Mouse (Mus musculus) 3T3-L1 (cell line): ENCODE measurements around the gene Ccdc152.

Experiments
- DNase-seq: peaks from one replicate; pipeline ENCODE4 v3.0.0-alpha.2; 2015; ENCODE audit warnings: low read depth, low spot score

Ccdc152 gene

GRCm38 (mm10) chr15:3303426-3303825, at the start of gene Ccdc152:
Ccdc152 (minus strand) TSS chr15:3303526.
- no peak for DNase-seq

GRCm38 (mm10) chr15:3349306-3350064, 46.2 kb upstream of the Ccdc152 start:
- DNase-seq = no peak

- no peak for DNase-seq
These were observed 43.4 kb upstream of the Ccdc152 start for GRCm38 (mm10) chr15:3346682-3347081.

GRCm38 (mm10) chr15:3344555-3344954, 41.2 kb upstream of the Ccdc152 start:
- DNase-seq = no peak

GRCm38 (mm10) chr15:3341806-3342582, 38.7 kb upstream of the Ccdc152 start:
- DNase-seq = no peak

- DNase-seq = no peak
These were observed 36.5 kb upstream of the Ccdc152 start for GRCm38 (mm10) chr15:3339847-3340246.

- no peak for DNase-seq
These were observed 29.2 kb upstream of the Ccdc152 start for GRCm38 (mm10) chr15:3332517-3332916.

GRCm38 (mm10) chr15:3331813-3332212, 28.5 kb upstream of the Ccdc152 start:
- DNase-seq = no peak

- no peak for DNase-seq
These were observed 27.0 kb upstream of the Ccdc152 start for GRCm38 (mm10) chr15:3330291-3330690.

GRCm38 (mm10) chr15:3323041-3323440, 19.7 kb upstream of the Ccdc152 start:
- no peak for DNase-seq

- DNase-seq = peak; percentile 38
These were observed 16.6 kb upstream of the Ccdc152 start for GRCm38 (mm10) chr15:3319929-3320328.

GRCm38 (mm10) chr15:3316617-3317016, 13.3 kb upstream of the Ccdc152 start:
- no peak for DNase-seq

GRCm38 (mm10) chr15:3312937-3313336, 9.6 kb upstream of the Ccdc152 start:
- DNase-seq = peak; percentile 21

GRCm38 (mm10) chr15:3309856-3310255, 6.5 kb upstream of the Ccdc152 start:
- DNase-seq = no peak

GRCm38 (mm10) chr15:3300361-3301100, 2.8 kb downstream of the Ccdc152 start:
- DNase-seq = peak; percentile 71

- DNase-seq = no peak
These were observed 5.7 kb downstream of the Ccdc152 start for GRCm38 (mm10) chr15:3297615-3298014.

GRCm38 (mm10) chr15:3295986-3296385, 7.3 kb downstream of the Ccdc152 start:
- peak; percentile 53 for DNase-seq

GRCm38 (mm10) chr15:3293477-3293876, 9.8 kb downstream of the Ccdc152 start:
- no peak for DNase-seq

- peak; percentile 35 for DNase-seq
These were observed 12.9 kb downstream of the Ccdc152 start for GRCm38 (mm10) chr15:3290435-3290834.

- DNase-seq = no peak
These were observed 17.3 kb downstream of the Ccdc152 start for GRCm38 (mm10) chr15:3286032-3286431.

- no peak for DNase-seq
These were observed 21.6 kb downstream of the Ccdc152 start for GRCm38 (mm10) chr15:3281737-3282136.

GRCm38 (mm10) chr15:3281216-3281615, 22.1 kb downstream of the Ccdc152 start:
- DNase-seq = peak; percentile 65
